In the genomic region with DNA sequence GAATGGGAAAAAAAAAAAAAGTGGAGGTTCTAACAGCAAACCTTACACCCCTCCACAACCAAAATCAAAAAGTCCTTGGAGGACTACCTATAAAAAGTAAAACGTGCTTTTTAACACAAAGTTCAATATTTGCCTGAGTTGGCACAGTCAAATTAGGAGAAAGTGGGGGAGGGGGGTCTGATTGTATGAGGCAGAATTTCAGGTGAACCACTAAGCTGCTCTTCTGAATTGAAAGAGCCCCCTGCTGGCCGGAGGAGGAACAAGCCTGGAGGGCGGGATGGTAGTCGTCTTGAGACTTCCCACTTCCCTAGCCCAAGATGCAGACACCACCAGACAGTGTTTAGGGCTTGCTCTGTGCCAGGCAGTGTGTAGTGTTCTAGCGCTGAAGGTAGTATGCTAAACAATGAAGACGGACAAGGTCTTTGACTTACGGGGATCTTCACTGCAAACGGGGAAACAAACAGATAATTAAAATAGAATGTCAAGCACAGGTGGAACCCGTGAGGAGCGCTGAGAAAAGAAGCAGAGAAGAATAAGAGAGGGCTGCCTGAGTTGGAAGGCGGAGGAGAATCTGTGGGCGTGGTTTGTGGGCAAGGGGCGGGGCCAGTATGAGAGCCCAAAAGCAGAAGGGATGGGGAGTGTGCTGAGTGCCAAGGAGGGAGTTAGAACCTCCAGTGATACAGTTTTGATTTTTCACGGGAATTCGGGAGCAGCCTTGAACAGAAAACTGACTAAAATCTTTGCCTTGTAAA, we compare ENCODE assay signal across 8 mouse cellular contexts.
A peak's percentile ranks its signal among the peaks of the same experiment; 100 is the strongest.
DNase-seq lines count a peak whose midpoint lies in the region; ATAC-seq and TF ChIP-seq lines count a peak whose summit lies in the region.

No protein-coding gene starts in this region.

- peak; percentile 89 for ATAC-seq in forebrain, postnatal 0 days
- peak; percentile 75 for ATAC-seq in lung, embryonic 14.5 days (ENCODE audit: insufficient read depth)

- peak; percentile 44 for DNase-seq in cerebellum, adult 11-12 months
- DNase-seq in forebrain, postnatal 0 days = peak; percentile 87
- peak; percentile 92 for DNase-seq in heart, postnatal 4 days
- DNase-seq in layer of hippocampus, adult 2 months (ENCODE audit: low spot score in 2 of 2) = peak; percentile 73 to 76
- peak; percentile 91 for DNase-seq in lung, embryonic 14.5 days
- peak; percentile 75 to 80 for DNase-seq in thymus, adult 18-20 months

- H3K27ac ChIP-seq in ES-Bruce4 (ENCODE audit: insufficient read depth, low read length) = no peak overlapping the region
- no peak overlapping the region for H3K27ac ChIP-seq in forebrain, postnatal 0 days (ENCODE audit: low read depth, low read length)
- H3K27ac ChIP-seq in layer of hippocampus, adult 2 months = no peak overlapping the region
- H3K27ac ChIP-seq in lung, embryonic 14.5 days (ENCODE audit: low read depth) = no peak overlapping the region
- H3K27ac ChIP-seq in olfactory bulb, adult 2 months (ENCODE audit: insufficient read depth, low read depth, low read length) = no peak overlapping the region

- no peak for TF ChIP-seq EP300 in ES-Bruce4 (IDR thresholded peaks at IDR 0.05; ENCODE audit: insufficient read depth, low read depth, low read length)

- no peaks in the 10 kb centered on the region for H3K4me1 ChIP-seq in ES-Bruce4 (ENCODE audit: control insufficient read depth, insufficient read depth, low read length)
- peaks cover 4% of the 10 kb centered on the region; the same call in 1 of the 2 replicates for H3K4me1 ChIP-seq in forebrain, postnatal 0 days (ENCODE audit: insufficient read depth)
- H3K4me1 ChIP-seq in lung, embryonic 14.5 days (ENCODE audit: insufficient read depth) = 0 out of 2 replicates have a peak, but pooled peaks cover 3% of the 10 kb centered on the region
- no peaks in the 10 kb centered on the region for H3K4me1 ChIP-seq in olfactory bulb, adult 2 months (ENCODE audit: control insufficient read depth, insufficient read depth, low read length)

- no peaks in the 10 kb centered on the region for H3K36me3 ChIP-seq in ES-Bruce4 (ENCODE audit: control insufficient read depth, insufficient read depth, low read length, poor library complexity, severe bottlenecking)
- no peaks in the 10 kb centered on the region for H3K36me3 ChIP-seq in forebrain, postnatal 0 days (ENCODE audit: insufficient read depth)
- no peaks in the 10 kb centered on the region for H3K36me3 ChIP-seq in lung, embryonic 14.5 days (ENCODE audit: insufficient read depth)

- TF ChIP-seq POLR2A in ES-Bruce4 (IDR thresholded peaks at IDR 0.05; ENCODE audit: insufficient read depth, low read length) = no peak
- no peak for TF ChIP-seq POLR2A in olfactory bulb, adult 2 months (IDR thresholded peaks at IDR 0.05; ENCODE audit: insufficient read depth, low read depth, low read length)

- no peaks in the 10 kb centered on the region for H3K27me3 ChIP-seq in ES-Bruce4 (ENCODE audit: control insufficient read depth, insufficient read depth, low read length, poor library complexity, severe bottlenecking)
- no peaks in the 10 kb centered on the region for H3K27me3 ChIP-seq in forebrain, postnatal 0 days (ENCODE audit: insufficient read depth, low read length)
- H3K27me3 ChIP-seq in lung, embryonic 14.5 days (ENCODE audit: insufficient read depth, low read length) = no peaks in the 10 kb centered on the region

- peak overlapping the region; percentile 60 for H3K4me3 ChIP-seq in ES-Bruce4 (ENCODE audit: low read depth, low read length)
- H3K4me3 ChIP-seq in forebrain, postnatal 0 days (ENCODE audit: low read depth, low read length) = peak overlapping the region; percentile 14; the same call in 1 of the 2 replicates
- peak overlapping the region; percentile 45 for H3K4me3 ChIP-seq in layer of hippocampus, adult 2 months
- no peak overlapping the region for H3K4me3 ChIP-seq in lung, embryonic 14.5 days (ENCODE audit: low read depth, low read length)
- H3K4me3 ChIP-seq in olfactory bulb, adult 2 months (ENCODE audit: insufficient read depth, low read depth, low read length) = no peak overlapping the region

- H3K9ac ChIP-seq in ES-Bruce4 (ENCODE audit: low read depth, poor library complexity, severe bottlenecking) = no peak overlapping the region
- no peak overlapping the region for H3K9ac ChIP-seq in forebrain, postnatal 0 days
- no peak overlapping the region for H3K9ac ChIP-seq in lung, embryonic 14.5 days

- H3K9me3 ChIP-seq in ES-Bruce4 (replicated peaks; ENCODE audit: control insufficient read depth, insufficient read depth, low read length, poor library complexity, severe bottlenecking) = no peaks in the 10 kb centered on the region
- H3K9me3 ChIP-seq in forebrain, postnatal 0 days (ENCODE audit: low read length) = no peaks in the 10 kb centered on the region
- no peaks in the 10 kb centered on the region for H3K9me3 ChIP-seq in lung, embryonic 14.5 days (ENCODE audit: low read depth, low read length)

- TF ChIP-seq CTCF in ES-Bruce4 (IDR thresholded peaks at IDR 0.05; ENCODE audit: low read depth, low read length) = peak; percentile 61
- TF ChIP-seq CTCF in forebrain, postnatal 0 days (IDR thresholded peaks at IDR 0.05; ENCODE audit: low read depth) = peak; percentile 77
- peak; percentile 92 for TF ChIP-seq CTCF in layer of hippocampus, adult 2 months (conservative IDR thresholded peaks at IDR 0.05)
- peak; percentile 84 for TF ChIP-seq CTCF in lung, embryonic 14.5 days (IDR thresholded peaks at IDR 0.05; ENCODE audit: low read depth)
- TF ChIP-seq CTCF in olfactory bulb, adult 2 months (IDR thresholded peaks at IDR 0.05; ENCODE audit: insufficient read depth, low read depth, low read length) = peak; percentile 48; the same call in 1 of the 2 replicates

- peak overlapping the region; percentile 30 for H3K4me2 ChIP-seq in forebrain, postnatal 0 days (ENCODE audit: low read depth)
- H3K4me2 ChIP-seq in lung, embryonic 14.5 days = peak overlapping the region; percentile 49

- WGBS in forebrain, postnatal 0 days = 4% methylated on average over 15 of the region's 15 CpGs
- WGBS in lung, embryonic 14.5 days = 6% methylated on average over 15 of the region's 15 CpGs
- whole genome bisulfite sequencing in olfactory bulb, adult 2 months = 6% methylated on average over 15 of the region's 15 CpGs

Comparison
In these comparisons a context has a peak if more than half of its experiments do, and no peak if none do; other contexts are left out.
1. H3K4me3 ChIP-seq: peak in ES-Bruce4 (single experiment), forebrain, postnatal 0 days (single experiment) and layer of hippocampus, adult 2 months (single experiment); none in lung, embryonic 14.5 days (single experiment) and olfactory bulb, adult 2 months (single experiment).
2. Peak in every context shown above with its lines, with median percentiles within 50 percentile points of each other: CTCF ChIP-seq and DNase-seq.